Mouse (Mus musculus) embryo, embryonic 9.5 days (tissue): ENCODE results near the gene Cxcr5.

Experiments
- DNase-seq: peaks from one replicate; pipeline ENCODE4 v3.0.0-alpha.2; 2017; ENCODE audit errors: extremely low spot score

Cxcr5 gene

GRCm38 (mm10) chr9:44509487-44510354, 52.0 kb downstream of the Cxcr5 start:
- peak; percentile 80 for DNase-seq

DNA sequence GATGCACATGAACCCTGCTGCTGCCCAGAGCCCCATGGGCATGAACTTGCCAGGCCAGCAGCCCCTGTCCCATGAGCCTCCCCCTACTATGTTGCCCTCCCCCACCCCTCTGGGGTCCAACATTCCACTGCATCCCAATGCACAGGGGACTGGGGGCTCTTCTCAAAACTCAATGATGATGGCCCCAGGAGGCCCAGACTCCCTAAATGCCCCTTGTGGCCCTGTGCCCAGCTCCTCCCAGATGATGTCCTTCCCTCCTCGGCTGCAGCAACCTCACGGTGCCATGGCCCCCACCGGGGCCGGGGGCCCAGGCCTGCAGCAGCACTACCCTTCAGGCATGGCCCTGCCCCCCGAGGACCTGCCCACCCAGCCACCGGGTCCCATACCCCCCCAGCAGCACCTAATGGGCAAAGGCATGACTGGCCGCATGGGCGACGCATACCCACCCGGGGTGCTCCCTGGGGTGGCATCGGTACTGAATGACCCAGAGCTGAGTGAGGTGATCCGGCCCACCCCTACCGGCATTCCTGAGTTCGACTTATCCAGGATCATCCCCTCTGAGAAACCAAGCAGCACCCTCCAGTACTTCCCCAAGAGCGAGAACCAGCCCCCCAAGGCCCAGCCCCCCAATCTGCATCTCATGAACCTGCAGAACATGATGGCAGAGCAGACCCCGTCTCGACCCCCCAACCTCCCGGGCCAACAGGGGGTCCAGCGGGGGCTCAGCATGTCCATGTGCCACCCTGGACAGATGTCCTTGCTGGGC, 52.8 kb downstream of the Cxcr5 start:
- DNase-seq = no peak

- no peak for DNase-seq
These were observed 53.5 kb downstream of the Cxcr5 start for GRCm38 (mm10) chr9:44508124-44508619.

DNA sequence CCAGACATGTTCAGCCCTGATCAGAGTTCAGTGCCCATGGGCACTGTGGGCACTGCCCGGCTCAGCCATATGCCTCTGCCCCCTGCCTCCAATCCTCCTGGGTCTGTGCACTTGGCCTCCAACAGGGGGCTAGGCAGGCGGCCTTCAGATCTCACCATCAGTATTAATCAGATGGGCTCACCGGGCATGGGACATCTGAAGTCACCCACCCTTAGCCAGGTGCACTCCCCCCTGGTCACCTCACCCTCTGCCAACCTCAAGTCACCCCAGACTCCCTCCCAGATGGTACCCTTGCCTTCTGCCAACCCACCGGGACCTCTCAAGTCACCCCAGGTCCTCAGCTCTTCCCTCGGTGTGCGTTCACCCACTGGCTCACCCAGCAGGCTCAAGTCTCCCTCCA, 54.3 kb downstream of the Cxcr5 start:
- DNase-seq = no peak

DNA sequence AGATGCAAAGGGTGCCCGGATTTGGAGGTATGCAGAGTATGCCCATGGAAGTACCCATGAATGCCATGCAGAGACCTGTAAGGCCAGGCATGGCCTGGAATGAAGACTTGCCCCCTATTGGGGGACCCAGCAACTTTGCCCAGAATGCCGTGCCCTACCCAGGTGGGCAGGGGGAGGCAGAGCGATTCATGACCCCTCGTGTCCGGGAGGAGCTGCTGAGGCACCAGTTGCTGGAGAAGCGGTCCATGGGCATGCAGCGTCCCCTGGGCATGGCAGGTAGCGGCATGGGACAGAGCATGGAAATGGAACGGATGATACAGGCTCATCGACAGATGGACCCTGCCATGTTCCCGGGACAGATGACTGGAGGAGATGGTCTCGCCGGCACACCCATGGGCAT, 55.1 kb downstream of the Cxcr5 start:
- DNase-seq = no peak

GRCm38 (mm10) chr9:44505824-44506467, 55.7 kb downstream of the Cxcr5 start:
- DNase-seq = peak; percentile 14

DNA sequence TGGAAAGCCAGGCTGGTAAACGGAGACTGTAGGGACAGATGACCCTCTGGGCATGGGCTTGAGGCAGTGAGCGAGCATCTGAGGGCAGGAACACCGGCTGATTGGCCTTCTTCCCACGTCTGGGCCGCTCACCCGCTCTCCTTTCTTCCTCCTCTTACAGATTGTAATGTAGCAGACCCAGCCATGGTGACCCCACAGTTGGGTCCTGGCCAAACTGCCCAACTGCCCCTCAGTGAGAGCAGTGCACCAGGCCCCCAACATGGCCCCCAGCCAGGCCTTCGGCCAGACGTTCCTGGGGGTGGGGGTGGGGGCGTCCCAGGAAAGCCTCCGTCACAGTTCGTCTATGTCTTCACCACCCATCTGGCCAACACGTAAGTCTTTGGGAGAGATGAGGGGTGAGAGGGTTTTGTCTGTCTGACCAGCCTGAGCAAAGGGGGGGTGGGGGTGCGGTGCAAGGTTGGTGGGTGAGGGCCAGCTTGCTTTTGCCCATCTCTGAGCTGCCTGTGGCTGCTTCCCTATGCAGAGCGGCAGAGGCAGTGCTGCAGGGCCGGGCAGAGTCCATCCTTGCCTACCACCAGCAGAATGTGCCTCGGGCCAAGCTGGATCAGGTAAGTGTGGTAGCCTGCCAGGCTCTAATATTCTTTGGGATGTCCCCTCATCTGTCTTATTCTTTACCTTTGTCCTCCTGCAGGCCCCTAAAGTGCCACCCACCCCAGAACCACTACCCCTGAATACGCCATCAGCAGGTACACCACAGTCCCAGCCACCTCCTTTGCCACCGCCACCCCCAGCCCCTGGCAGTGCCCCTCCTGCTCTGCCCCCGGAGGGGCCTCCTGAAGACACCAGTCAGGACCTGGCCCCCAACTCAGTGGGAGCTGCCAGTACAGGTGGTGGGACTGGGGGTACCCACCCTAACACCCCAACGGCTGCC, 56.5 kb downstream of the Cxcr5 start:
- DNase-seq = no peak

- peak; percentile 83 for DNase-seq
These were observed 59.7 kb downstream of the Cxcr5 start for GRCm38 (mm10) chr9:44502006-44502405.

DNA sequence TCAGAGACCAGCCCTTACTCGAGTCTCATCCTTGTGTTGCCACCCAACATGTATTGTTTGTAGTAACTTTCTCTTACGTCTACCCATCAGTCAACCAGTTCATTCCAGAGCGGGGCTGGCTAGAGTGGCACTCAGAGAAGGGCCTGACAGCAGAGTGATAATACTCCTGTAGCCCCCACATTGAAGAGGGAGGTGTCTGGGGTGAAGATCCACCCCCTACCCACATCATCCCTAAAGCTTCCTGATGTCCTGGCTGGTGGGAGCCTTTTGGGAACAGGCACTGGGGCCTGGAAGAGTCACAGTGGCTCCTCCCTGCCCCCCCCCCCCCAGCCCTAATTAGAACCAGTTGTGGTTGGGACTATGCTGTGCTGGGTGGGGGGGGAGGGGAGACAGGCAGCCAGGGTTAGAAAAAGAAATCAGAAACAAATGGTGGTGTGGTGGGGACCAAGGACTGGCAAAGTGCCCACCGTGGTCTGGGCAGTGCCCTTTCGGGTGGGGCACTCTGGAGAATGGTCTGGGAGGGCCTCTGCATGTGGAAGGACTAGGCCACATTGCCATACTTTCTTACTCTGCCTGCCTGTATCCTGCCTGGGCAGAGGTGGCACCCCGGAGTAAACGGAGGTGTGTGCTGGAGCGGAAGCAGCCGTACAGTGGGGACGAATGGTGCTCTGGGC, 60.3 kb downstream of the Cxcr5 start:
- DNase-seq = peak; percentile 31

GRCm38 (mm10) chr9:44500638-44501175, 61.0 kb downstream of the Cxcr5 start:
- DNase-seq = no peak

DNA sequence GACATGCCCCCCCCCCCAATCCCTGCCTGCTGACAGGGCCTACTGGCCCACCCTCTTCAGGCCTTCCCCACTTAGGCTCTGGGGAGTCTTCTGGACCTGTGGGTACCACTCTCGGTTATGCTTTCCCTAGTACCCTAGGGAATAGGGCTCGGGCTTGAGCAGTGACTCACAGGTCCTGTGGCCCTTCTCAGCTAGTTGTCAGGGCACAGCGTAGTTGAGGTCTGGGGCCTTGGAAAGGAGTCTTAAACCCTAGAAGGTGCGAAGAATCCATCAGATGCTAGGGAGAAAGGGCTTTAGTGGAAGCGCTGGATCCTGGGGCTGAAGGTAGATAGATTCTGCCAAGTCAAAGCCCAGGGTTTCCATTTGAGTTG, 61.5 kb downstream of the Cxcr5 start:
- no peak for DNase-seq

- no peak for DNase-seq
These were observed 62.1 kb downstream of the Cxcr5 start for GRCm38 (mm10) chr9:44499356-44500162.

- peak; percentile 91 for DNase-seq
These were observed 63.0 kb downstream of the Cxcr5 start for GRCm38 (mm10) chr9:44498421-44499355.

- DNase-seq = peak; percentile 81
These were observed 63.9 kb downstream of the Cxcr5 start for GRCm38 (mm10) chr9:44497624-44498377.

- DNase-seq = no peak
These were observed 64.7 kb downstream of the Cxcr5 start for GRCm38 (mm10) chr9:44496803-44497461.

- no peak for DNase-seq
These were observed 65.8 kb downstream of the Cxcr5 start for GRCm38 (mm10) chr9:44495810-44496344.
